Mouse (Mus musculus): Measurements from ENCODE around the gene Tgm2.

DNA sequence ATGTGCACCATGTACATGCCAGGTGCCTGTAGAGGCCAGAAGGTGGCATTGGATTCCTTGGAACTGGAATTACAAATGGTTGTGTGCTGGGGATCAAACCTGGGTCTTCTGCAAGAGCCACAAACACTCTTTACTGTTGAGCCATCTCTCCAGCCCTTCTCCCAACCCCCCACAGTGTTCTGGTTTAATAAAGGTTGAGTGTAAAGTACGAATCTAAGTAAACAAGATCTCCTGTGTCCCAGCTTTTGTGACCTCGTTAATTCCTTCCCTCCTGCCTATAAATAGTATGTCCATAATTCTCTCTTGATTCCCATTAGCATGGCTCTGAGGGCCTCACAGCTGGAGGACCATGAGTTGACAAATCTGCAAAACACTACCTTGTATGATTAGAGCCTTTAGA is 68.3 kb downstream of the Tgm2 start:
- TF ChIP-seq CTCF (IDR thresholded peaks at IDR 0.05; ENCODE audit: insufficient read depth, low read depth, low read length) (no peak), POLR2A (IDR thresholded peaks at IDR 0.05; ENCODE audit: insufficient read depth, low read depth, low read length) (no peak)

Data from olfactory bulb, adult 2 months (tissue).